Mouse (Mus musculus) forebrain, embryonic 13.5 days (tissue): ENCODE data around the gene Dock3. TPM values are rescaled to one million over a fixed set of nuclear protein-coding genes. Genes with fewer than 3 reads are reported as not detected.

Source experiments
- ATAC-seq: fragments of 200-750 bp; cut with Nextera tagmentation; 2 replicates; pipeline ENCODE4 v1.8.0; 2017
- H3K27ac ChIP-seq: fragments of 300-500 bp; sonication (generic); 2 replicates; pipeline ENCODE4 v1.5.1; 2015; ENCODE audit warnings: inconsistent platforms, mild to moderate bottlenecking, moderate library complexity
- H3K27me3 ChIP-seq: fragments of 300-500 bp; sonication (generic); 2 replicates; pipeline ENCODE4 v1.6.1; 2015; ENCODE audit warnings: mild to moderate bottlenecking, inconsistent platforms
- H3K36me3 ChIP-seq: fragments of 300-500 bp; sonication (generic); 2 replicates; pipeline ENCODE4 v1.6.1; 2015; ENCODE audit warnings: mild to moderate bottlenecking, inconsistent platforms; ENCODE audit not compliant: poor library complexity, severe bottlenecking
- H3K4me1 ChIP-seq: fragments of 300-500 bp; sonication (generic); 2 replicates; pipeline ENCODE4 v1.6.1; 2015; ENCODE audit warnings: inconsistent platforms
- H3K4me2 ChIP-seq: fragments of 300-500 bp; sonication (generic); 2 replicates; pipeline ENCODE4 v1.6.1; 2015; ENCODE audit warnings: inconsistent platforms, mild to moderate bottlenecking, moderate library complexity
- H3K4me3 ChIP-seq: fragments of 300-500 bp; sonication (generic); 2 replicates; pipeline ENCODE4 v1.5.1; 2015; ENCODE audit warnings: mild to moderate bottlenecking, inconsistent platforms
- H3K9ac ChIP-seq: fragments of 300-500 bp; sonication (generic); 2 replicates; pipeline ENCODE4 v1.6.1; 2015; ENCODE audit warnings: mild to moderate bottlenecking, inconsistent platforms
- H3K9me3 ChIP-seq: fragments of 300-500 bp; sonication (generic); replicated peaks from 2 replicates; pipeline ENCODE4 v1.6.1; 2016; ENCODE audit warnings: inconsistent platforms
- WGBS: fragments of 180-500 bp; shearing (Covaris S2); methylation state at CpG from one replicate; pipeline ENCODE4 v1.1.7; 2015; 5-methylcytosine and 5-hydroxymethylcytosine counted together
- polyA plus RNA-seq: library from polyadenylated mRNA; unstranded; fragments of >200 nt; fragmentation: Nextera tagmentation; extraction: Ambion mirVana; gene quantifications from 2 replicates; pipeline ENCODE4 v1.2.1, GENCODE M21; 2015

The Dock3 gene
- polyA plus RNA-seq, 1 experiment from 2014 or later: 16.1 TPM

DNA sequence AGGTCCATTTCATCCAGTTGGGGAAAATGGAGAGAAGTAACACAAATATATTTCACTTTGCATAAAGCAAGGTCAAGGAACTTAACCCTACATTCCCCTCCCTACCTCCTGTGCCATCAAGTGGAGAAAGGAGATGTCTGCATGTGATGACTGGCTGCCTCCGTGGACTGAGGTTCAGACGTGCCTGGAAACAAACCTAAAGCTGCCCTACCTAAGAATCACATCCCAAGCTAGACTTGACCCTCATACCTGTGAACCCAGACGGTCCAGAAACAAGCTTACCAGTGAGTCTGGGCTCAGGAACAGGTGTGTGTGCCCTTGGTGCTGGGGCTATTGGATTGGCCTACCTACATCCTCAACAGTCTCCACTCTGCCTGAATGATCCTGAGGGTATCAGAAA, 338.4 kb downstream of the Dock3 start:
- peak overlapping the region; percentile 22; the same call in 1 of the 2 replicates for H3K9ac ChIP-seq
- no peaks in the 10 kb centered on the region for H3K9me3 ChIP-seq
- H3K4me3 ChIP-seq: no peak overlapping the region
- ATAC-seq: no peak
- H3K4me2 ChIP-seq: peak overlapping the region; percentile 35
- peaks cover 34% of the 10 kb centered on the region for H3K4me1 ChIP-seq
- no peaks in the 10 kb centered on the region for H3K27me3 ChIP-seq
- 64% methylated on average over 3 of the region's 3 CpGs for WGBS
- 0 out of 2 replicates have a peak overlapping the region, but pooled peaks have one; percentile 1 for H3K27ac ChIP-seq
- peaks cover 42% of the 10 kb centered on the region for H3K36me3 ChIP-seq

DNA sequence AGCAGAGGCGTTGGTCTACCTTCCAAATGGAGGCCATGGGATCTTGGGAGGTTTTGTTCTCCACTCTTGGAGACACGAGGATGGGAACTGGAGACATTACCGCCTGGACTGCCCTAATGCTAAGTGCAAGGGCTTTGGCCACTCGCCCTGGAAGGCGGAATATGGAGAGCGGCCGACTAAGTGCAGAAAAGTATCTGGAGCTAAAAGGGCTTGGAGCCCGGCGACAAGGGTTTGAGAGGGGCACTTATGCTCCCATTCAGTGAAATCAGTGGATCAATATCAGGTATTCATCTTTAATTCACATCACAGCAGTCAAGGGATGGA, 339.2 kb downstream of the Dock3 start:
- Histone ChIP-seq H3K27me3 (no peaks in the 10 kb centered on the region), H3K27ac (peak overlapping the region; percentile 94), H3K9me3 (no peaks in the 10 kb centered on the region), H3K4me1 (peaks cover 42% of the 10 kb centered on the region), H3K9ac (peak overlapping the region; percentile 79), H3K4me2 (peak overlapping the region; percentile 81), H3K4me3 (peak overlapping the region; percentile 92), H3K36me3 (peaks cover 50% of the 10 kb centered on the region)
- no peak for ATAC-seq
- WGBS: under 1% methylated on average over 9 of the region's 9 CpGs

GRCm38 (mm10) chr9:106891829-106892551, 339.7 kb downstream of the Dock3 start, which contains the start of gene Manf:
Gene Manf (minus strand): TSS chr9:106891979.
- Histone ChIP-seq H3K9ac (peak within 1 kb of the TSS; percentile 96), H3K27ac (peak within 1 kb of the TSS; percentile 94), H3K27me3 (no peaks in the 10 kb centered on the region), H3K4me1 (peaks cover 45% of the 10 kb centered on the region), H3K9me3 (no peaks in the 10 kb centered on the region), H3K36me3 (peaks cover 51% of the 10 kb centered on the region), H3K4me2 (peak within 1 kb of the TSS; percentile 81), H3K4me3 (peak within 1 kb of the TSS; percentile 92)
- peak; percentile 99 for ATAC-seq
- under 1% methylated on average over 59 of the region's 59 CpGs for WGBS

- H3K4me3 ChIP-seq: peak overlapping the region; percentile 92
- peak overlapping the region; percentile 96 for H3K9ac ChIP-seq
- under 1% methylated on average over 17 of the region's 17 CpGs for WGBS
- peaks cover 45% of the 10 kb centered on the region for H3K4me1 ChIP-seq
- H3K27ac ChIP-seq: peak overlapping the region; percentile 78
- peaks cover 45% of the 10 kb centered on the region for H3K36me3 ChIP-seq
- H3K9me3 ChIP-seq: no peaks in the 10 kb centered on the region
- peak overlapping the region; percentile 81 for H3K4me2 ChIP-seq
- no peaks in the 10 kb centered on the region for H3K27me3 ChIP-seq
- ATAC-seq: no peak
Measured at GRCm38 (mm10) chr9:106891341-106891741, 340.4 kb downstream of the Dock3 start.

DNA sequence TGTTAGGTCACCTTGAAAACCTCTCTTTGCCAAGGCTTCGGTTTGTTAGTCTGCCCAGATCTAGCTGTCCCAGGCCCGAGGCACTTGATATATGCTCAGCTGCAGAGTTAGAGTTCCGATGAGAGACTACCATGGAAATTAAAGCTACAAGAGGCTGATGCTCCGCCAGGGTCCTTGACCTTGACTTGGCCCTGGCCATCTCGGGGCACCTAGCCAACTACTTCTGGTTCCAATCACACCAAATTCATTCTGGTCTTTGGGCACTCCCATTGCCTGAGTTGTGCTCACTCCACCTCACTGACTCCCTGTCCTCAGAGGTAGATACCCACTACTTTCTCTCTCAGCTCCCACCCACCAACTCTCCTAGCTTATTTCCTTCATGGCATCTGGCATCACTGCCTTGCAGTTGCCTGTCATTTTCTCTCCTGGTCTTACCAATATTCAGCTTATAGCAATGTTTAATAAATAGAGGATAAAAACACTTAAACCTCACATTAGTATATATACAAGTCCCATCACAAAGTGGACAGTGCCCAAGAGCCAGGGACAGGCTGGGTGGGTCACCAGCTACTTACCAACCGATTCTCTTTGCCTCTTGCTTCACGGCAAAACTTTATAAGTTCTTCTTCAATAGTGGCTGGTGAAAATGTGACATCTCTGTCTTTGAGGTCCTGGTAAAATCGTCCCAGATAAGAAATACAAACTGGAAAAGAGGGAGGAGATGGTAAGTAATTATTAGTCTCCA, 341.0 kb downstream of the Dock3 start:
- Histone ChIP-seq H3K27ac (no peak overlapping the region), H3K27me3 (no peaks in the 10 kb centered on the region), H3K36me3 (peaks cover 42% of the 10 kb centered on the region), H3K4me1 (peaks cover 45% of the 10 kb centered on the region), H3K4me2 (peak overlapping the region; percentile 81), H3K9ac (peak overlapping the region; percentile 96), H3K4me3 (peak overlapping the region; percentile 92), H3K9me3 (no peaks in the 10 kb centered on the region)
- no peak for ATAC-seq
- 70% methylated on average over 8 of the region's 8 CpGs for WGBS

DNA sequence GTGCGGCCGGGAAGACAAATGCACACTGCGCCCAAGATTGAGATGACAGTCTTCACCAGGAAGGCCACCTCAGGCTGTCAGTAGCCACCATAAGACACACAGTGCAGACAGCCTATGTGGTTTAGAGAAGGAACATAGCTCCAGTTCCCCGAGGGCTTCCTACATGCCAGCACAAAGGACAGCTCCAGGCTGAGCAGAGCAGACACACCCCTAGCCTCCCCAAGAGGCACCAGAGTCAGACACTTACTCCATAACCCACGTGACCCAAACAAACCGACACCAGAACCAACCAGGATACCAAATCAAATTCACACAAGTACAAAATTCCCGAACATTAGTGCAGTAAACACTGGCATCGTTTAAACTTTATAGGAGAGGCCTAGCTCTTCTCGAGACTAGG, 342.4 kb downstream of the Dock3 start:
- no peak overlapping the region for H3K9ac ChIP-seq
- no peak overlapping the region; the same call in 1 of the 2 replicates for H3K4me2 ChIP-seq
- H3K27me3 ChIP-seq: no peaks in the 10 kb centered on the region
- WGBS: 86% methylated on average over 9 of the region's 9 CpGs
- no peak overlapping the region for H3K4me3 ChIP-seq
- H3K9me3 ChIP-seq: no peaks in the 10 kb centered on the region
- no peak overlapping the region for H3K27ac ChIP-seq
- ATAC-seq: no peak
- H3K4me1 ChIP-seq: peaks cover 58% of the 10 kb centered on the region
- H3K36me3 ChIP-seq: peaks cover 45% of the 10 kb centered on the region

GRCm38 (mm10) chr9:106888346-106888745, 343.4 kb downstream of the Dock3 start:
- ATAC-seq: no peak
- Histone ChIP-seq H3K4me3 (no peak overlapping the region), H3K27ac (no peak overlapping the region), H3K9ac (no peak overlapping the region; the same call in 1 of the 2 replicates), H3K36me3 (peaks cover 53% of the 10 kb centered on the region), H3K9me3 (no peaks in the 10 kb centered on the region), H3K4me1 (peaks cover 66% of the 10 kb centered on the region), H3K27me3 (no peaks in the 10 kb centered on the region), H3K4me2 (no peak overlapping the region)
- 91% methylated on average over 3 of the region's 3 CpGs for WGBS

GRCm38 (mm10) chr9:106886828-106887702, 344.6 kb downstream of the Dock3 start, which contains the start of gene Rbm15b:
Gene Rbm15b (minus strand): TSS chr9:106887428.
- 5% methylated on average over 34 of the region's 101 CpGs for WGBS
- H3K9ac ChIP-seq: peak within 1 kb of the TSS; percentile 99
- no peaks in the 10 kb centered on the region for H3K9me3 ChIP-seq
- H3K27me3 ChIP-seq: no peaks in the 10 kb centered on the region
- peaks cover 75% of the 10 kb centered on the region for H3K4me1 ChIP-seq
- peak within 1 kb of the TSS; percentile 97 for H3K4me3 ChIP-seq
- peak within 1 kb of the TSS; percentile 88 for H3K27ac ChIP-seq
- peaks cover 66% of the 10 kb centered on the region for H3K36me3 ChIP-seq
- peak; percentile 81 for ATAC-seq
- H3K4me2 ChIP-seq: peak within 1 kb of the TSS; percentile 98

DNA sequence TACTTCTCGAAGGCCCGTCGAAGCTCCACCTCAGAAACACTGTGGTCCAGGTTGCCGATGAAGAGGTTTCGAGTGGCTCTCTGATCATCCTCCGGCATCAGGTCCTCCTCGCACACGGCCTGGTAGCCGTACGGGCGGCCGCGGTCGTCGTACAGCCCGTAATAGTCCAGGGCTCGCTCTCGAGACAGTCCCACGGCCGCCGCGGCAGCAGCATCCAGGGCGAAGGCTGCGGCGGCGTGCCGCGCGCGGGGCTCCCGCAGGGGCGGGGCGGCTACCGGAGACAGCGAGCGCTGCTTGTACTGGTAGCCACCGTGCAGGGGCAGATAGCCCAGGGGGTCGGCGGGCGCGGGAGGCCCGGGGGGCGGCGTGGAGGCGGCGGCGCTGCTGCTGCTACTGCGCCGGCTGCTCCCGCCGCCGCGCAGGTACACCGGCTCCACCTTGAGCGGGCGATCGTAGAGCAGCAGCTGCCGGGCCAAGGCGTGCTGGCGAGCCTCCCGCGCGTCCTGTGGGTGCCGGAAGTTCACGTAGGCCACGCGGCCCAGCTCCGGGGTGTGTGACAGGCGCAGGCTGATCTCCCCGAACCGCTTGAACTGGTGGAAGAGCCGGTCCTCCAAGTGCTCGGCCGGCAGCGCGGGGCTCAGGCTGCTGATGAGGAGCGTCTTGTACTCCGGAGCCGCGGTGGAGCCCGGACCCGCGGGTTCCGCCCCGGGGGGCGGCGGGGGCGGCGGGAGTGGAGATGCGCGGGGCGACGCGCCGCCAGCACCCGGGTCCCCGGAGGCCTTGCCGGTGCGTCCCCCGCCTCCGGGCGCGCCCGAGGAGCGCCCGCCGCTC, 345.6 kb downstream of the Dock3 start:
- peak; percentile 5 for ATAC-seq
- under 1% methylated on average over 59 of the region's 107 CpGs for WGBS
- H3K9ac ChIP-seq: peak overlapping the region; percentile 99
- H3K9me3 ChIP-seq: no peaks in the 10 kb centered on the region
- H3K27ac ChIP-seq: peak overlapping the region; percentile 88
- peaks cover 83% of the 10 kb centered on the region for H3K4me1 ChIP-seq
- peaks cover 76% of the 10 kb centered on the region for H3K36me3 ChIP-seq
- H3K4me3 ChIP-seq: peak overlapping the region; percentile 97
- peak overlapping the region; percentile 98 for H3K4me2 ChIP-seq
- H3K27me3 ChIP-seq: no peaks in the 10 kb centered on the region

GRCm38 (mm10) chr9:106884996-106885900, 346.5 kb downstream of the Dock3 start:
- ATAC-seq: no peak
- Histone ChIP-seq H3K4me2 (peak overlapping the region; percentile 98), H3K4me3 (peak overlapping the region; percentile 97), H3K4me1 (peaks cover 77% of the 10 kb centered on the region), H3K9me3 (no peaks in the 10 kb centered on the region), H3K27ac (peak overlapping the region; percentile 88; the same call in 1 of the 2 replicates), H3K36me3 (peaks cover 77% of the 10 kb centered on the region), H3K9ac (peak overlapping the region; percentile 99), H3K27me3 (no peaks in the 10 kb centered on the region)
- 26% methylated on average over 44 of the region's 44 CpGs for WGBS
